28 mouse cellular contexts compared by ENCODE assay signal in the genomic region with DNA sequence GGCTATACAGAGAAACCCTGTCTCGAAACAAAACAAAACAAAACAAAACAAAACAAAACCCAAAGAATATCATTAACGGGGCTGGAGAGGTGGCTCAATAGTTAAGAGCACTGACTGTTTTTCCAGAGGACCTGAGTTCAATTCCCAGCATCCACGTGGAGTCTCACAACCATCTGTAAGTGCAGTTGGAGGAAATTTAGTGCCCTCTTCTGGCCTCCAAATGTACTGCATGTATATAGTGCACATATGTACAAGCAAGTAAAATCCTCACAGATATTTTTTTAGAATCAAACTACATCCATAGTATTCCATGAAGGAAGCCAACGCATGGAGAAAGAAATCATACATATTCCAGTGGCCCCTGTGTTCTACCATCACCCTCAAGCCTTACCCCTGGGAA. TPM values are rescaled to one million over a fixed set of nuclear protein-coding genes. Genes with fewer than 3 reads are reported as not detected.
DNase-seq lines count a peak whose midpoint lies in the region; ATAC-seq and TF ChIP-seq lines count a peak whose summit lies in the region.
"Had no signal": no experiment of that assay in that cellular context is flagged by ENCODE, and none has a peak within 500 bp of the region (broad histone marks: within the 10 kb centered on the region; RNA-seq: fewer than 3 reads in every experiment).

No protein-coding gene starts in this region.

- TF ChIP-seq CTCF in intestine, postnatal 0 days (IDR thresholded peaks at IDR 0.05; ENCODE audit: low read depth) = peak; percentile 31; the same call in 1 of the 2 replicates
- peak; percentile 29 for TF ChIP-seq CTCF in lung, postnatal 0 days (IDR thresholded peaks at IDR 0.05)
- peak; percentile 48 for TF ChIP-seq CTCF in Patski (IDR thresholded peaks at IDR 0.05)

- CTCF ChIA-PET in Patski (lab: Charles Lee) = interaction anchor here (3.4 kb wide), 1 partner anchor 12 kb away, joined by 13 read pairs; no protein-coding TSS in a partner anchor

- H3K27ac ChIP-seq in intestine, postnatal 0 days (ENCODE audit: low read depth, low read length) = no peak overlapping the region
- no peak overlapping the region for H3K27ac ChIP-seq in intestine, embryonic 15.5 days
- no peak overlapping the region for H3K27ac ChIP-seq in lung, postnatal 0 days (ENCODE audit: low read length)
- H3K27ac ChIP-seq: embryonic facial prominence, embryonic 10.5 days; embryonic facial prominence, embryonic 15.5 days; forebrain, embryonic 13.5 days; hindbrain, embryonic 10.5 days; hindbrain, embryonic 15.5 days; left cerebral cortex, adult 2 months; limb, embryonic 13.5 days; liver, embryonic 13.5 days; midbrain, embryonic 12.5 days had no signal

- no peaks in the 10 kb centered on the region for H3K36me3 ChIP-seq in intestine, postnatal 0 days (ENCODE audit: control insufficient read depth, insufficient read depth)
- H3K36me3 ChIP-seq in intestine, embryonic 15.5 days = no peaks in the 10 kb centered on the region
- no peaks in the 10 kb centered on the region for H3K36me3 ChIP-seq in lung, postnatal 0 days (ENCODE audit: insufficient read depth, low read length)
- H3K36me3 ChIP-seq: embryonic facial prominence, embryonic 10.5 days; embryonic facial prominence, embryonic 15.5 days; hindbrain, embryonic 10.5 days; hindbrain, embryonic 15.5 days; limb, embryonic 13.5 days; liver, embryonic 13.5 days; midbrain, embryonic 12.5 days had no signal

- DNase-seq in lung, postnatal 0 days (ENCODE audit: low spot score) = no peak
- DNase-seq in lung, postnatal 14 days = no peak
- no peak for DNase-seq in Patski (ENCODE audit: low read depth, low spot score)
- DNase-seq in left cerebral cortex, adult 8-10 months (ENCODE audit: low spot score in 2 of 2) = no peak
- DNase-seq: adrenal gland, adult 2 months; cerebellum, adult 2 months; cerebellum, postnatal 14 days; heart, postnatal 14 days; kidney, adult 8-10 months; kidney, postnatal 10 days; liver, embryonic 13.5 days; lung, embryonic 14.5 days; lung, postnatal 36 days; retina, postnatal 1 day; right cerebral cortex, postnatal 14 days had no signal

- WGBS in intestine, postnatal 0 days = 88% methylated on average over 4 of the region's 4 CpGs
- 89% methylated on average over 4 of the region's 4 CpGs for WGBS in intestine, embryonic 15.5 days
- WGBS in lung, postnatal 0 days = 88% methylated on average over 4 of the region's 4 CpGs

- POLR2A ChIA-PET in Patski (lab: Charles Lee) = interaction anchor here (0.5 to 0.7 kb wide), 4 partner anchors 24 to 56 kb away, joined by 3 read pairs; no protein-coding TSS in a partner anchor

- no peak for ATAC-seq in intestine, postnatal 0 days
- ATAC-seq in intestine, embryonic 15.5 days = no peak
- no peak for ATAC-seq in lung, postnatal 0 days
- ATAC-seq in Patski = no peak
- ATAC-seq in activated CD4-positive, CD25-positive, alpha-beta regulatory T cell, adult 4 months = no peak
- ATAC-seq: forebrain, embryonic 13.5 days had no signal

- in situ Hi-C loops in Patski (cut with MboI; ENCODE audit: low pct_unique_long_range_greater_than_20kb) = no loop called here

- no peak overlapping the region for H3K9ac ChIP-seq in intestine, postnatal 0 days (ENCODE audit: low read depth, low read length)
- H3K9ac ChIP-seq in intestine, embryonic 15.5 days = no peak overlapping the region
- no peak overlapping the region for H3K9ac ChIP-seq in lung, postnatal 0 days (replicated peaks; ENCODE audit: low read depth)
- H3K9ac ChIP-seq: embryonic facial prominence, embryonic 15.5 days; forebrain, embryonic 13.5 days; hindbrain, embryonic 15.5 days; limb, embryonic 13.5 days; liver, embryonic 13.5 days; lung, embryonic 14.5 days; midbrain, embryonic 12.5 days had no signal

- H3K9me3 ChIP-seq in intestine, postnatal 0 days (ENCODE audit: control insufficient read depth) = no peaks in the 10 kb centered on the region
- no peaks in the 10 kb centered on the region for H3K9me3 ChIP-seq in intestine, embryonic 15.5 days
- H3K9me3 ChIP-seq in lung, postnatal 0 days (ENCODE audit: low read length) = no peaks in the 10 kb centered on the region
- H3K9me3 ChIP-seq: embryonic facial prominence, embryonic 15.5 days; forebrain, embryonic 13.5 days; hindbrain, embryonic 10.5 days; hindbrain, embryonic 15.5 days; limb, embryonic 13.5 days; midbrain, embryonic 12.5 days had no signal

- TF ChIP-seq EP300 in lung, postnatal 0 days (IDR thresholded peaks at IDR 0.05) = no peak

- no peaks in the 10 kb centered on the region for H3K4me1 ChIP-seq in intestine, postnatal 0 days (replicated peaks; ENCODE audit: control insufficient read depth, insufficient read depth, low read length)
- H3K4me1 ChIP-seq in intestine, embryonic 15.5 days (replicated peaks) = no peaks in the 10 kb centered on the region
- no peaks in the 10 kb centered on the region for H3K4me1 ChIP-seq in lung, postnatal 0 days (ENCODE audit: insufficient read depth, low read depth, low read length)
- H3K4me1 ChIP-seq: embryonic facial prominence, embryonic 10.5 days; embryonic facial prominence, embryonic 15.5 days; forebrain, embryonic 13.5 days; hindbrain, embryonic 10.5 days; hindbrain, embryonic 15.5 days; limb, embryonic 13.5 days; midbrain, embryonic 12.5 days had no signal

- no peaks in the 10 kb centered on the region for H3K27me3 ChIP-seq in intestine, postnatal 0 days (replicated peaks; ENCODE audit: control insufficient read depth, insufficient read depth, low read length)
- no peaks in the 10 kb centered on the region for H3K27me3 ChIP-seq in intestine, embryonic 15.5 days (replicated peaks)
- H3K27me3 ChIP-seq in lung, postnatal 0 days (replicated peaks; ENCODE audit: insufficient read depth, low read length) = no peaks in the 10 kb centered on the region
- no peaks in the 10 kb centered on the region for H3K27me3 ChIP-seq in Patski
- H3K27me3 ChIP-seq: embryonic facial prominence, embryonic 15.5 days; forebrain, embryonic 13.5 days; hindbrain, embryonic 15.5 days; limb, embryonic 13.5 days; liver, embryonic 13.5 days; midbrain, embryonic 12.5 days had no signal

- no peak overlapping the region for H3K4me2 ChIP-seq in intestine, postnatal 0 days (replicated peaks; ENCODE audit: low read depth)
- no peak overlapping the region for H3K4me2 ChIP-seq in intestine, embryonic 15.5 days (replicated peaks)
- H3K4me2 ChIP-seq in lung, postnatal 0 days (replicated peaks; ENCODE audit: low read depth, low read length) = no peak overlapping the region
- H3K4me2 ChIP-seq: embryonic facial prominence, embryonic 15.5 days; forebrain, embryonic 13.5 days; hindbrain, embryonic 15.5 days; limb, embryonic 13.5 days; liver, embryonic 13.5 days; lung, embryonic 14.5 days; midbrain, embryonic 12.5 days had no signal

- no peak overlapping the region for H3K4me3 ChIP-seq in intestine, postnatal 0 days (ENCODE audit: low read depth, low read length)
- no peak overlapping the region for H3K4me3 ChIP-seq in intestine, embryonic 15.5 days (replicated peaks)
- no peak overlapping the region for H3K4me3 ChIP-seq in lung, postnatal 0 days (ENCODE audit: low read depth, low read length)
- H3K4me3 ChIP-seq: embryonic facial prominence, embryonic 10.5 days; embryonic facial prominence, embryonic 15.5 days; forebrain, embryonic 13.5 days; hindbrain, embryonic 10.5 days; hindbrain, embryonic 15.5 days; left cerebral cortex, adult 2 months; limb, embryonic 13.5 days; liver, embryonic 13.5 days; midbrain, embryonic 12.5 days had no signal

RNA-seq across cellular contexts. Expression of gene Usp12, which starts 18.6 kb away (rescaled TPM):
- polyA plus RNA-seq in intestine, postnatal 0 days (2015; fragmentation: Nextera tagmentation; extraction: Ambion mirVana) = 21.7 and 24.0 TPM in 2 replicates
- 27.9 and 28.7 TPM in 2 replicates for polyA plus RNA-seq in intestine, embryonic 15.5 days (2015; fragmentation: Nextera tagmentation; extraction: Ambion mirVana)
- 14.5 and 15.4 TPM in 2 replicates for polyA plus RNA-seq in lung, postnatal 0 days (2015; fragmentation: Nextera tagmentation; extraction: Ambion mirVana)
- 135 TPM for polyA plus RNA-seq in Patski (2021)
- total RNA-seq in left cerebral cortex, adult 8-10 months (2022) = 10 to 100 TPM; 50.1 to 58.9 (median 54.3) TPM
- 1 to 10 TPM; 4.6 to 4.8 TPM for polyA plus RNA-seq in activated CD4-positive, CD25-positive, alpha-beta regulatory T cell, adult 4 months (2017; shearing (Covaris generic))

RNA-seq across cellular contexts. Expression of gene Rpl21, which starts 19.3 kb away (rescaled TPM):
- 426 and 430 TPM in 2 replicates for polyA plus RNA-seq in intestine, postnatal 0 days (2015; fragmentation: Nextera tagmentation; extraction: Ambion mirVana)
- 548 and 585 TPM in 2 replicates for polyA plus RNA-seq in intestine, embryonic 15.5 days (2015; fragmentation: Nextera tagmentation; extraction: Ambion mirVana)
- polyA plus RNA-seq in lung, postnatal 0 days (2015; fragmentation: Nextera tagmentation; extraction: Ambion mirVana) = 474 and 489 TPM in 2 replicates
- polyA plus RNA-seq in Patski (2021) = 581 TPM
- 100 to 1,000 TPM; 131 to 217 (median 174) TPM for total RNA-seq in left cerebral cortex, adult 8-10 months (2022)
- 1,000 to 10,000 TPM in 1 of 2 experiments, 100 to 1,000 TPM in 1; 720 to 1,295 TPM for polyA plus RNA-seq in activated CD4-positive, CD25-positive, alpha-beta regulatory T cell, adult 4 months (2017; shearing (Covaris generic))

RNA-seq across cellular contexts. Expression of gene Rasl11a, which starts 31.4 kb away (rescaled TPM):
- polyA plus RNA-seq in intestine, postnatal 0 days (2015; fragmentation: Nextera tagmentation; extraction: Ambion mirVana) = 17.6 TPM in 2 replicates
- 26.8 and 32.7 TPM in 2 replicates for polyA plus RNA-seq in intestine, embryonic 15.5 days (2015; fragmentation: Nextera tagmentation; extraction: Ambion mirVana)
- 101 and 138 TPM in 2 replicates for polyA plus RNA-seq in lung, postnatal 0 days (2015; fragmentation: Nextera tagmentation; extraction: Ambion mirVana)
- polyA plus RNA-seq in Patski (2021) = 630 TPM
- total RNA-seq in left cerebral cortex, adult 8-10 months (2022) = 1 to 10 TPM; 3.2 to 5.9 (median 4.9) TPM
- polyA plus RNA-seq in activated CD4-positive, CD25-positive, alpha-beta regulatory T cell, adult 4 months (2017; shearing (Covaris generic)) = 1 to 10 TPM; 2.1 to 6.0 TPM
- total RNA-seq: megakaryocyte, adult 5-6 weeks; monocyte, adult 5-6 weeks had no signal
